Mouse (Mus musculus): ENCODE data around the gene Camta2.
A peak's percentile ranks its signal among the peaks of the same experiment; 100 is the strongest.

The Camta2 gene

GRCm38 (mm10) chr11:70687601-70688199, at the start of gene Camta2:
Gene Camta2 (minus strand): TSS chr11:70688105.
- DNase-seq (ENCODE audit: inconsistent ontology term) = peak; percentile 90

- DNase-seq (ENCODE audit: inconsistent ontology term) = no peak
These were observed 45.4 kb upstream of the Camta2 start for GRCm38 (mm10) chr11:70733256-70733655.

- no peak for DNase-seq (ENCODE audit: inconsistent ontology term)
These were observed 43.3 kb upstream of the Camta2 start for GRCm38 (mm10) chr11:70731178-70731577.

GRCm38 (mm10) chr11:70730427-70731038, 42.6 kb upstream of the Camta2 start:
- DNase-seq (ENCODE audit: inconsistent ontology term) = no peak

GRCm38 (mm10) chr11:70727385-70727784, 39.5 kb upstream of the Camta2 start:
- DNase-seq (ENCODE audit: inconsistent ontology term) = no peak

- no peak for DNase-seq (ENCODE audit: inconsistent ontology term)
These were observed 38.7 kb upstream of the Camta2 start for GRCm38 (mm10) chr11:70726585-70726984.

- no peak for DNase-seq (ENCODE audit: inconsistent ontology term)
These were observed 36.8 kb upstream of the Camta2 start for GRCm38 (mm10) chr11:70724706-70725105.

GRCm38 (mm10) chr11:70721072-70721471, 33.2 kb upstream of the Camta2 start:
- DNase-seq (ENCODE audit: inconsistent ontology term) = no peak

GRCm38 (mm10) chr11:70720567-70720966, 32.7 kb upstream of the Camta2 start:
- DNase-seq (ENCODE audit: inconsistent ontology term) = no peak

GRCm38 (mm10) chr11:70718481-70718880, 30.6 kb upstream of the Camta2 start:
- DNase-seq (ENCODE audit: inconsistent ontology term) = no peak

GRCm38 (mm10) chr11:70715832-70716231, 27.9 kb upstream of the Camta2 start:
- DNase-seq (ENCODE audit: inconsistent ontology term) = no peak

GRCm38 (mm10) chr11:70713222-70713621, 25.3 kb upstream of the Camta2 start:
- no peak for DNase-seq (ENCODE audit: inconsistent ontology term)

- DNase-seq (ENCODE audit: inconsistent ontology term) = no peak
These were observed 23.1 kb upstream of the Camta2 start for GRCm38 (mm10) chr11:70711026-70711425.

GRCm38 (mm10) chr11:70706127-70706526, 18.2 kb upstream of the Camta2 start:
- no peak for DNase-seq (ENCODE audit: inconsistent ontology term)

GRCm38 (mm10) chr11:70702781-70703180, 14.9 kb upstream of the Camta2 start:
- peak; percentile 31 for DNase-seq (ENCODE audit: inconsistent ontology term)

GRCm38 (mm10) chr11:70701984-70702733, 14.3 kb upstream of the Camta2 start:
- no peak for DNase-seq (ENCODE audit: inconsistent ontology term)

GRCm38 (mm10) chr11:70701221-70701955, 13.5 kb upstream of the Camta2 start:
- no peak for DNase-seq (ENCODE audit: inconsistent ontology term)

GRCm38 (mm10) chr11:70700613-70701012, 12.7 kb upstream of the Camta2 start:
- peak; percentile 85 for DNase-seq (ENCODE audit: inconsistent ontology term)

GRCm38 (mm10) chr11:70699722-70700556, 12.0 kb upstream of the Camta2 start, which contains the start of the genes Inca1 and Kif1c:
Gene Inca1 (minus strand): TSS chr11:70700155.
Gene Kif1c (plus strand): TSS chr11:70700548.
- DNase-seq (ENCODE audit: inconsistent ontology term) = peak; percentile 97

GRCm38 (mm10) chr11:70699051-70699450, 11.1 kb upstream of the Camta2 start:
- DNase-seq (ENCODE audit: inconsistent ontology term) = no peak

- DNase-seq (ENCODE audit: inconsistent ontology term) = no peak
These were observed 9.5 kb upstream of the Camta2 start for GRCm38 (mm10) chr11:70697376-70697775.

All from Muller cell, postnatal 12 days (primary cell).